Mouse (Mus musculus) heart, postnatal 0 days (tissue): Measurements from ENCODE around the gene Fut8.
"Not testable (repeated sequence)": the region's sequence is repeated elsewhere in the genome, so short reads cannot be mapped to it uniquely, and the experiment has no call there.

Experiments
- CTCF ChIP-seq: IDR thresholded peaks from 2 replicates; pipeline ENCODE4 v1.5.1; 2016; ENCODE audit warnings: antibody characterized with exemption, control low read depth, low read depth
- EP300 ChIP-seq: IDR thresholded peaks from 2 replicates; pipeline ENCODE4 v1.6.1; 2016; ENCODE audit warnings: antibody characterized with exemption, low read depth

- not testable (repeated sequence) for TF ChIP-seq EP300, CTCF
These were observed 286.1 kb downstream of the Fut8 start for GRCm38 (mm10) chr12:77524014-77524413.
